Mouse (Mus musculus): Measurements from ENCODE around the gene Fndc3b. TPM values are rescaled to one million over a fixed set of nuclear protein-coding genes. Genes with fewer than 3 reads are reported as not detected.

Fndc3b gene
- total and polyA plus RNA-seq, 2 experiments from 2014 or later = 16.4 to 57.1 TPM

DNA sequence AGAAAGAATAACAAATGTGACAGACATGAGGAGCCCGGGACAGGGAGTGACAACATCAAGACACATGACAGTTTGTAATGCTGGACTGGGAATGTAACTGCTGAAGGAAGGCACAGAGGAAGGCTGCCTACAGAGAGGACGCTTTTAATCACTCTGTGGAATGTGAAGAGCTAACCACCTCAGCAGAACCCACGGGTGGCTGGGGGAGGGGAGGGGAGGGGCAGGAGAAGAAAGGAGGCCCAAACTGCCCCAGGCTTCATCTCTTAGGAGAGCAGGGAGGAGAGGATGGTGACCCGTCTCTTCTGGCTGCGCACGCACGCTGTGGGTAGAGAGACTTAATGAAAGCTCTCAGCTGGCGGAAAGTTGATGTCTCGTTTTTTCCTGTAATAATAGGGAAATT lies 25.1 kb upstream of the Fndc3b start:
- WGBS = 36% methylated on average over 9 of the region's 9 CpGs
- no peak overlapping the region for H3K27ac ChIP-seq (ENCODE audit: low read depth)
- no peaks in the 10 kb centered on the region for H3K27me3 ChIP-seq (ENCODE audit: control insufficient read depth, insufficient read depth, low read length)

GRCm38 (mm10) chr3:27735113-27735512 lies 24.0 kb upstream of the Fndc3b start:
- Histone ChIP-seq H3K4me3 (ENCODE audit: low read depth, low read length) (no peak overlapping the region), H3K36me3 (replicated peaks; ENCODE audit: control insufficient read depth, insufficient read depth, low read length) (no peaks in the 10 kb centered on the region), H3K4me1 (ENCODE audit: control insufficient read depth, insufficient read depth) (no peaks in the 10 kb centered on the region), H3K9me3 (replicated peaks; ENCODE audit: control insufficient read depth, low read length) (no peaks in the 10 kb centered on the region), H3K27ac (ENCODE audit: low read depth) (no peak overlapping the region), H3K9ac (replicated peaks; ENCODE audit: low read depth, low read length) (no peak overlapping the region), H3K4me2 (ENCODE audit: low read depth, low read length) (no peak overlapping the region), H3K27me3 (ENCODE audit: control insufficient read depth, insufficient read depth, low read length) (no peaks in the 10 kb centered on the region)
- ATAC-seq (ENCODE audit: insufficient read depth, low read depth) (no peak), DNase-seq (ENCODE audit: low spot score) (no peak)
- no peak for TF ChIP-seq EP300 (IDR thresholded peaks at IDR 0.05; ENCODE audit: low read depth)
- no peak for TF ChIP-seq CTCF (IDR thresholded peaks at IDR 0.05; ENCODE audit: low read depth)
- WGBS = 64% methylated on average over 5 of the region's 5 CpGs

More for the DNA sequence above, 25.1 kb upstream of the Fndc3b start:
- TF ChIP-seq EP300 (IDR thresholded peaks at IDR 0.05; ENCODE audit: low read depth) = no peak
- no peak for TF ChIP-seq CTCF (IDR thresholded peaks at IDR 0.05; ENCODE audit: low read depth)
- Histone ChIP-seq H3K4me3 (ENCODE audit: low read depth, low read length) (no peak overlapping the region), H3K9ac (replicated peaks; ENCODE audit: low read depth, low read length) (no peak overlapping the region), H3K4me2 (ENCODE audit: low read depth, low read length) (peak overlapping the region; percentile 30; the same call in 1 of the 2 replicates), H3K4me1 (ENCODE audit: control insufficient read depth, insufficient read depth) (no peaks in the 10 kb centered on the region), H3K9me3 (replicated peaks; ENCODE audit: control insufficient read depth, low read length) (no peaks in the 10 kb centered on the region), H3K36me3 (replicated peaks; ENCODE audit: control insufficient read depth, insufficient read depth, low read length) (no peaks in the 10 kb centered on the region)
- 0 out of 2 replicates have a peak, but pooled peaks have one; percentile 33 for ATAC-seq (ENCODE audit: insufficient read depth, low read depth)
- DNase-seq (ENCODE audit: low spot score) = no peak

GRCm38 (mm10) chr3:27728798-27729782 lies 18.0 kb upstream of the Fndc3b start:
- H3K36me3 ChIP-seq (replicated peaks; ENCODE audit: control insufficient read depth, insufficient read depth, low read length) = no peaks in the 10 kb centered on the region
- DNase-seq (ENCODE audit: low spot score) (no peak), ATAC-seq (ENCODE audit: insufficient read depth, low read depth) (no peak)
- no peak overlapping the region for H3K9ac ChIP-seq (replicated peaks; ENCODE audit: low read depth, low read length)
- H3K27me3 ChIP-seq (ENCODE audit: control insufficient read depth, insufficient read depth, low read length) = no peaks in the 10 kb centered on the region
- TF ChIP-seq EP300 (IDR thresholded peaks at IDR 0.05; ENCODE audit: low read depth) = no peak
- no peak for TF ChIP-seq CTCF (IDR thresholded peaks at IDR 0.05; ENCODE audit: low read depth)
- H3K4me1 ChIP-seq (ENCODE audit: control insufficient read depth, insufficient read depth) = peaks cover 18% of the 10 kb centered on the region; the same call in 1 of the 2 replicates
- H3K27ac ChIP-seq (ENCODE audit: low read depth) = no peak overlapping the region
- H3K4me3 ChIP-seq (ENCODE audit: low read depth, low read length) = no peak overlapping the region
- 71% methylated on average over 8 of the region's 8 CpGs for WGBS
- no peaks in the 10 kb centered on the region for H3K9me3 ChIP-seq (replicated peaks; ENCODE audit: control insufficient read depth, low read length)
- no peak overlapping the region for H3K4me2 ChIP-seq (ENCODE audit: low read depth, low read length)

GRCm38 (mm10) chr3:27728176-27728575 lies 17.1 kb upstream of the Fndc3b start:
- no peak for ATAC-seq (ENCODE audit: insufficient read depth, low read depth)
- WGBS = 14% methylated on average over 7 of the region's 7 CpGs
- no peak overlapping the region for H3K4me3 ChIP-seq (ENCODE audit: low read depth, low read length)
- no peak overlapping the region for H3K27ac ChIP-seq (ENCODE audit: low read depth)
- H3K27me3 ChIP-seq (ENCODE audit: control insufficient read depth, insufficient read depth, low read length) = no peaks in the 10 kb centered on the region
- no peak for DNase-seq (ENCODE audit: low spot score)
- TF ChIP-seq EP300 (IDR thresholded peaks at IDR 0.05; ENCODE audit: low read depth) = no peak
- TF ChIP-seq CTCF (IDR thresholded peaks at IDR 0.05; ENCODE audit: low read depth) = no peak
- H3K4me2 ChIP-seq (ENCODE audit: low read depth, low read length) = no peak overlapping the region
- no peaks in the 10 kb centered on the region for H3K9me3 ChIP-seq (replicated peaks; ENCODE audit: control insufficient read depth, low read length)
- H3K4me1 ChIP-seq (ENCODE audit: control insufficient read depth, insufficient read depth) = peaks cover 18% of the 10 kb centered on the region; the same call in 1 of the 2 replicates
- no peaks in the 10 kb centered on the region for H3K36me3 ChIP-seq (replicated peaks; ENCODE audit: control insufficient read depth, insufficient read depth, low read length)
- H3K9ac ChIP-seq (replicated peaks; ENCODE audit: low read depth, low read length) = no peak overlapping the region

DNA sequence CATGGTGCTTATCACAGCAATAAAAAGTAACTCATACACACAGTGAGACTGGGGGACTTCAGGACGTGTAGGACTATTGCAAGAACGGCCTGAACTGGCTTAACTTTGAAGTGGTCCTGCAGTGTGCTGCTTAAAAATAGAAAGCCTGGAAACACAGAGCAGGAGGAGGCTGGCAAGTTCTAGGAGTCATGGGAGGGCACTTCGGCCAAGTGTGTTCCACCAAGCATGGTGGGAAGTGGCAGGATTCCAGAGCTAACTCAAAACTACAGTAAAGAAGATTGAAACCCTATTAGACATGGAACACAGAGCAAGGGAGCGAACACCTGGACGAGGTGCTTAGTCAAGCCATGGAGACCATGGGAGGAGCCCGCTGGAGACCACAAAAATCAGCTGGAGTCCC lies 14.6 kb upstream of the Fndc3b start:
- no peaks in the 10 kb centered on the region for H3K9me3 ChIP-seq (replicated peaks; ENCODE audit: control insufficient read depth, low read length)
- H3K36me3 ChIP-seq (replicated peaks; ENCODE audit: control insufficient read depth, insufficient read depth, low read length) = no peaks in the 10 kb centered on the region
- peak overlapping the region; percentile 53 for H3K27ac ChIP-seq (ENCODE audit: low read depth)
- peaks cover 18% of the 10 kb centered on the region; the same call in 1 of the 2 replicates for H3K4me1 ChIP-seq (ENCODE audit: control insufficient read depth, insufficient read depth)
- H3K27me3 ChIP-seq (ENCODE audit: control insufficient read depth, insufficient read depth, low read length) = no peaks in the 10 kb centered on the region
- ATAC-seq (ENCODE audit: insufficient read depth, low read depth) = peak; percentile 75; the same call in 1 of the 2 replicates
- DNase-seq (ENCODE audit: low spot score) = peak; percentile 58
- H3K4me2 ChIP-seq (ENCODE audit: low read depth, low read length) = no peak overlapping the region
- H3K4me3 ChIP-seq (ENCODE audit: low read depth, low read length) = no peak overlapping the region
- WGBS = 57% methylated on average over 6 of the region's 6 CpGs
- TF ChIP-seq CTCF (IDR thresholded peaks at IDR 0.05; ENCODE audit: low read depth) (no peak), EP300 (IDR thresholded peaks at IDR 0.05; ENCODE audit: low read depth) (no peak)
- no peak overlapping the region for H3K9ac ChIP-seq (replicated peaks; ENCODE audit: low read depth, low read length)
